Mouse (Mus musculus): ENCODE measurements at regions not wholly inside any gene's neighbourhood (a gene's known extent, or its start where the extent isn't known, plus 50 kb on each side); places are given as distances from the start of the nearest gene placed in this dataset.

GRCm38 (mm10) chr2:159334711-159335110 lies 540.1 kb downstream of the Dhx35 start:
- Histone ChIP-seq H3K9me3 (replicated peaks; ENCODE audit: control insufficient read depth, insufficient read depth, low read length, poor library complexity, severe bottlenecking) (no peaks in the 10 kb centered on the region), H3K36me3 (ENCODE audit: control insufficient read depth, insufficient read depth, low read length, poor library complexity, severe bottlenecking) (no peaks in the 10 kb centered on the region), H3K9ac (ENCODE audit: low read depth, poor library complexity, severe bottlenecking) (no peak overlapping the region), H3K27ac (ENCODE audit: insufficient read depth, low read length) (no peak overlapping the region), H3K27me3 (ENCODE audit: control insufficient read depth, insufficient read depth, low read length, poor library complexity, severe bottlenecking) (no peaks in the 10 kb centered on the region), H3K4me3 (ENCODE audit: low read depth, low read length) (no peak overlapping the region), H3K4me1 (ENCODE audit: control insufficient read depth, insufficient read depth, low read length) (no peaks in the 10 kb centered on the region)
- no peak for TF ChIP-seq EP300 (IDR thresholded peaks at IDR 0.05; ENCODE audit: insufficient read depth, low read depth, low read length)
- TF ChIP-seq POLR2A (IDR thresholded peaks at IDR 0.05; ENCODE audit: insufficient read depth, low read length) = no peak
- TF ChIP-seq CTCF (IDR thresholded peaks at IDR 0.05; ENCODE audit: low read depth, low read length) = no peak

- H3K9ac ChIP-seq (ENCODE audit: low read depth, poor library complexity, severe bottlenecking) = no peak overlapping the region
- no peaks in the 10 kb centered on the region for H3K4me1 ChIP-seq (ENCODE audit: control insufficient read depth, insufficient read depth, low read length)
- no peaks in the 10 kb centered on the region for H3K9me3 ChIP-seq (replicated peaks; ENCODE audit: control insufficient read depth, insufficient read depth, low read length, poor library complexity, severe bottlenecking)
- H3K27ac ChIP-seq (ENCODE audit: insufficient read depth, low read length) = no peak overlapping the region
- H3K27me3 ChIP-seq (ENCODE audit: control insufficient read depth, insufficient read depth, low read length, poor library complexity, severe bottlenecking) = no peaks in the 10 kb centered on the region
- H3K36me3 ChIP-seq (ENCODE audit: control insufficient read depth, insufficient read depth, low read length, poor library complexity, severe bottlenecking) = no peaks in the 10 kb centered on the region
- H3K4me3 ChIP-seq (ENCODE audit: low read depth, low read length) = no peak overlapping the region
- TF ChIP-seq CTCF (IDR thresholded peaks at IDR 0.05; ENCODE audit: low read depth, low read length) (no peak), POLR2A (IDR thresholded peaks at IDR 0.05; ENCODE audit: insufficient read depth, low read length) (no peak), EP300 (IDR thresholded peaks at IDR 0.05; ENCODE audit: insufficient read depth, low read depth, low read length) (no peak)
These were observed 542.0 kb downstream of the Dhx35 start for GRCm38 (mm10) chr2:159336646-159337045.

- Histone ChIP-seq H3K27me3 (ENCODE audit: control insufficient read depth, insufficient read depth, low read length, poor library complexity, severe bottlenecking) (no peaks in the 10 kb centered on the region), H3K4me1 (ENCODE audit: control insufficient read depth, insufficient read depth, low read length) (no peaks in the 10 kb centered on the region), H3K9me3 (replicated peaks; ENCODE audit: control insufficient read depth, insufficient read depth, low read length, poor library complexity, severe bottlenecking) (no peaks in the 10 kb centered on the region), H3K9ac (ENCODE audit: low read depth, poor library complexity, severe bottlenecking) (no peak overlapping the region), H3K36me3 (ENCODE audit: control insufficient read depth, insufficient read depth, low read length, poor library complexity, severe bottlenecking) (no peaks in the 10 kb centered on the region), H3K4me3 (ENCODE audit: low read depth, low read length) (no peak overlapping the region), H3K27ac (ENCODE audit: insufficient read depth, low read length) (no peak overlapping the region)
- TF ChIP-seq EP300 (IDR thresholded peaks at IDR 0.05; ENCODE audit: insufficient read depth, low read depth, low read length) (no peak), CTCF (IDR thresholded peaks at IDR 0.05; ENCODE audit: low read depth, low read length) (no peak), POLR2A (IDR thresholded peaks at IDR 0.05; ENCODE audit: insufficient read depth, low read length) (no peak)
These were observed 549.3 kb downstream of the Dhx35 start for GRCm38 (mm10) chr2:159343624-159344560.

- Histone ChIP-seq H3K4me1 (ENCODE audit: control insufficient read depth, insufficient read depth, low read length) (no peaks in the 10 kb centered on the region), H3K4me3 (ENCODE audit: low read depth, low read length) (no peak overlapping the region), H3K9ac (ENCODE audit: low read depth, poor library complexity, severe bottlenecking) (no peak overlapping the region), H3K36me3 (ENCODE audit: control insufficient read depth, insufficient read depth, low read length, poor library complexity, severe bottlenecking) (no peaks in the 10 kb centered on the region), H3K27me3 (ENCODE audit: control insufficient read depth, insufficient read depth, low read length, poor library complexity, severe bottlenecking) (no peaks in the 10 kb centered on the region; the same call in 1 of the 2 replicates), H3K27ac (ENCODE audit: insufficient read depth, low read length) (no peak overlapping the region), H3K9me3 (replicated peaks; ENCODE audit: control insufficient read depth, insufficient read depth, low read length, poor library complexity, severe bottlenecking) (no peaks in the 10 kb centered on the region)
- TF ChIP-seq CTCF (IDR thresholded peaks at IDR 0.05; ENCODE audit: low read depth, low read length) = no peak
- no peak for TF ChIP-seq EP300 (IDR thresholded peaks at IDR 0.05; ENCODE audit: insufficient read depth, low read depth, low read length)
- TF ChIP-seq POLR2A (IDR thresholded peaks at IDR 0.05; ENCODE audit: insufficient read depth, low read length) = no peak
These were observed 559.6 kb downstream of the Dhx35 start for GRCm38 (mm10) chr2:159354247-159354646.

GRCm38 (mm10) chr2:159356503-159356902 lies 561.9 kb downstream of the Dhx35 start:
- no peak overlapping the region for H3K27ac ChIP-seq (ENCODE audit: insufficient read depth, low read length)
- H3K4me3 ChIP-seq (ENCODE audit: low read depth, low read length) = no peak overlapping the region
- H3K9ac ChIP-seq (ENCODE audit: low read depth, poor library complexity, severe bottlenecking) = no peak overlapping the region
- no peaks in the 10 kb centered on the region; the same call in 1 of the 2 replicates for H3K27me3 ChIP-seq (ENCODE audit: control insufficient read depth, insufficient read depth, low read length, poor library complexity, severe bottlenecking)
- H3K36me3 ChIP-seq (ENCODE audit: control insufficient read depth, insufficient read depth, low read length, poor library complexity, severe bottlenecking) = no peaks in the 10 kb centered on the region
- no peaks in the 10 kb centered on the region for H3K9me3 ChIP-seq (replicated peaks; ENCODE audit: control insufficient read depth, insufficient read depth, low read length, poor library complexity, severe bottlenecking)
- TF ChIP-seq POLR2A (IDR thresholded peaks at IDR 0.05; ENCODE audit: insufficient read depth, low read length) = no peak
- TF ChIP-seq EP300 (IDR thresholded peaks at IDR 0.05; ENCODE audit: insufficient read depth, low read depth, low read length) = no peak
- TF ChIP-seq CTCF (IDR thresholded peaks at IDR 0.05; ENCODE audit: low read depth, low read length) = no peak
- H3K4me1 ChIP-seq (ENCODE audit: control insufficient read depth, insufficient read depth, low read length) = no peaks in the 10 kb centered on the region

- Histone ChIP-seq H3K36me3 (ENCODE audit: control insufficient read depth, insufficient read depth, low read length, poor library complexity, severe bottlenecking) (no peaks in the 10 kb centered on the region), H3K9ac (ENCODE audit: low read depth, poor library complexity, severe bottlenecking) (no peak overlapping the region), H3K4me3 (ENCODE audit: low read depth, low read length) (no peak overlapping the region), H3K27ac (ENCODE audit: insufficient read depth, low read length) (no peak overlapping the region), H3K27me3 (ENCODE audit: control insufficient read depth, insufficient read depth, low read length, poor library complexity, severe bottlenecking) (no peaks in the 10 kb centered on the region), H3K9me3 (replicated peaks; ENCODE audit: control insufficient read depth, insufficient read depth, low read length, poor library complexity, severe bottlenecking) (no peaks in the 10 kb centered on the region), H3K4me1 (ENCODE audit: control insufficient read depth, insufficient read depth, low read length) (no peaks in the 10 kb centered on the region)
- TF ChIP-seq CTCF (IDR thresholded peaks at IDR 0.05; ENCODE audit: low read depth, low read length) (no peak), EP300 (IDR thresholded peaks at IDR 0.05; ENCODE audit: insufficient read depth, low read depth, low read length) (no peak), POLR2A (IDR thresholded peaks at IDR 0.05; ENCODE audit: insufficient read depth, low read length) (no peak)
These were observed 566.8 kb downstream of the Dhx35 start for GRCm38 (mm10) chr2:159361371-159361770.

Data from ES-Bruce4 (cell line).